Mouse (Mus musculus) liver, embryonic 13.5 days (tissue): ENCODE measurements around the gene Il13ra1. TPM values are rescaled to one million over a fixed set of nuclear protein-coding genes. Genes with fewer than 3 reads are reported as not detected.
A peak's percentile ranks its signal among the peaks of the same experiment; 100 is the strongest.

Experiments used
- ATAC-seq: fragments of 200-750 bp; cut with Nextera tagmentation; 2 replicates; pipeline ENCODE4 v1.8.0; 2017; ENCODE audit warnings: low read depth, mild to moderate bottlenecking, moderate number of reproducible peaks, moderate library complexity
- DNase-seq: peaks from one replicate; pipeline ENCODE4 v3.0.0; 2022
- H3K27ac ChIP-seq: fragments of 300-500 bp; sonication (generic); 2 replicates; pipeline ENCODE4 v1.5.1; 2015; ENCODE audit warnings: moderate library complexity, mild to moderate bottlenecking, inconsistent platforms
- H3K27me3 ChIP-seq: fragments of 300-500 bp; sonication (generic); 2 replicates; pipeline ENCODE4 v1.6.1; 2015; ENCODE audit warnings: mild to moderate bottlenecking, inconsistent platforms
- H3K36me3 ChIP-seq: fragments of 300-500 bp; sonication (generic); 2 replicates; pipeline ENCODE4 v1.6.1; 2015; ENCODE audit warnings: mild to moderate bottlenecking, inconsistent platforms
- H3K4me1 ChIP-seq: fragments of 300-500 bp; sonication (generic); replicated peaks from 2 replicates; pipeline ENCODE4 v1.6.1; 2015; ENCODE audit warnings: inconsistent platforms
- H3K4me2 ChIP-seq: fragments of 300-500 bp; sonication (generic); 2 replicates; pipeline ENCODE4 v1.6.1; 2015; ENCODE audit warnings: inconsistent platforms, mild to moderate bottlenecking, moderate library complexity
- H3K4me3 ChIP-seq: fragments of 300-500 bp; sonication (generic); replicated peaks from 2 replicates; pipeline ENCODE4 v1.5.1; 2015; ENCODE audit warnings: mild to moderate bottlenecking, inconsistent platforms
- H3K9ac ChIP-seq: fragments of 300-500 bp; sonication (generic); 2 replicates; pipeline ENCODE4 v1.6.1; 2015; ENCODE audit warnings: mild to moderate bottlenecking, inconsistent platforms
- H3K9me3 ChIP-seq: fragments of 300-500 bp; sonication (generic); replicated peaks from 2 replicates; pipeline ENCODE4 v1.6.1; 2016; ENCODE audit warnings: inconsistent platforms
- WGBS: fragments of 180-500 bp; shearing (Covaris S2); methylation state at CpG from one replicate; pipeline ENCODE4 v1.1.7; 2015; ENCODE audit not compliant: insufficient replicate concordance; 5-methylcytosine and 5-hydroxymethylcytosine counted together
- polyA plus RNA-seq: library from polyadenylated mRNA; unstranded; fragments of >200 nt; fragmentation: Nextera tagmentation; extraction: Ambion mirVana; gene quantifications from 2 replicates; pipeline ENCODE4 v1.2.1, GENCODE M21; 2015

Gene Il13ra1
- 3.9 and 4.5 TPM in 2 replicates for polyA plus RNA-seq

- no peak within 1 kb of the TSS for H3K9ac ChIP-seq
- WGBS: 14% methylated on average over 39 of the region's 51 CpGs
These were observed at the start of gene Il13ra1 for GRCm38 (mm10) chrX:36111622-36112421. Gene Il13ra1, plus strand, starts transcription at chrX:36112110.

GRCm38 (mm10) chrX:36073997-36074396 is 37.9 kb upstream of the Il13ra1 start:
- no peak overlapping the region for H3K9ac ChIP-seq
- no peak for ATAC-seq
- no peaks in the 10 kb centered on the region for H3K4me1 ChIP-seq
- 42% methylated on average over 2 of the region's 2 CpGs for WGBS
- no peaks in the 10 kb centered on the region for H3K27me3 ChIP-seq
- H3K36me3 ChIP-seq: no peaks in the 10 kb centered on the region
- no peak overlapping the region for H3K27ac ChIP-seq
- H3K4me3 ChIP-seq: no peak overlapping the region
- no peaks in the 10 kb centered on the region for H3K9me3 ChIP-seq
- no peak overlapping the region for H3K4me2 ChIP-seq
- DNase-seq: no peak

More at GRCm38 (mm10) chrX:36111622-36112421, at the start of gene Il13ra1:
- DNase-seq (no peak), ATAC-seq (no peak)
- H3K9me3 ChIP-seq: no peaks in the 10 kb centered on the region
- H3K27me3 ChIP-seq: peaks cover 12% of the 10 kb centered on the region
- H3K4me3 ChIP-seq: peak within 1 kb of the TSS; percentile 41
- H3K4me2 ChIP-seq: peak within 1 kb of the TSS; percentile 53
- no peaks in the 10 kb centered on the region for H3K4me1 ChIP-seq
- no peak within 1 kb of the TSS for H3K27ac ChIP-seq
- no peaks in the 10 kb centered on the region for H3K36me3 ChIP-seq

- H3K27ac ChIP-seq: no peak overlapping the region
- no peak overlapping the region for H3K4me2 ChIP-seq
- no peaks in the 10 kb centered on the region for H3K9me3 ChIP-seq
- WGBS: 55% methylated on average over 4 of the region's 4 CpGs
- no peak overlapping the region for H3K9ac ChIP-seq
- no peak overlapping the region for H3K4me3 ChIP-seq
- no peaks in the 10 kb centered on the region for H3K4me1 ChIP-seq
- DNase-seq (no peak), ATAC-seq (no peak)
- H3K36me3 ChIP-seq: no peaks in the 10 kb centered on the region
- H3K27me3 ChIP-seq: no peaks in the 10 kb centered on the region
These were observed 34.7 kb upstream of the Il13ra1 start for GRCm38 (mm10) chrX:36077164-36077563.

GRCm38 (mm10) chrX:36082917-36083316 is 29.0 kb upstream of the Il13ra1 start:
- Histone ChIP-seq H3K4me3 (no peak overlapping the region), H3K4me2 (no peak overlapping the region), H3K36me3 (no peaks in the 10 kb centered on the region), H3K9ac (no peak overlapping the region), H3K4me1 (no peaks in the 10 kb centered on the region), H3K27ac (no peak overlapping the region), H3K27me3 (no peaks in the 10 kb centered on the region), H3K9me3 (no peaks in the 10 kb centered on the region)
- WGBS: 22% methylated on average over 1 of the region's 1 CpGs
- ATAC-seq: no peak
- DNase-seq: no peak

- Histone ChIP-seq H3K9ac (no peak overlapping the region), H3K36me3 (no peaks in the 10 kb centered on the region), H3K27ac (no peak overlapping the region), H3K9me3 (no peaks in the 10 kb centered on the region), H3K27me3 (no peaks in the 10 kb centered on the region), H3K4me1 (no peaks in the 10 kb centered on the region), H3K4me3 (no peak overlapping the region), H3K4me2 (no peak overlapping the region)
- WGBS: 62% methylated on average over 6 of the region's 6 CpGs
- ATAC-seq (no peak), DNase-seq (no peak)
These were observed 23.2 kb upstream of the Il13ra1 start for GRCm38 (mm10) chrX:36088464-36089256.

GRCm38 (mm10) chrX:36100883-36101282 is 11.0 kb upstream of the Il13ra1 start:
- ATAC-seq: no peak
- H3K4me1 ChIP-seq: no peaks in the 10 kb centered on the region
- H3K9me3 ChIP-seq: no peaks in the 10 kb centered on the region
- no peaks in the 10 kb centered on the region for H3K27me3 ChIP-seq
- H3K27ac ChIP-seq: no peak overlapping the region
- no peak overlapping the region for H3K4me2 ChIP-seq
- DNase-seq: no peak
- 48% methylated on average over 1 of the region's 1 CpGs for WGBS
- H3K9ac ChIP-seq: no peak overlapping the region
- no peaks in the 10 kb centered on the region for H3K36me3 ChIP-seq
- H3K4me3 ChIP-seq: no peak overlapping the region

- no peak overlapping the region for H3K27ac ChIP-seq
- H3K4me2 ChIP-seq: no peak overlapping the region
- no peak overlapping the region for H3K9ac ChIP-seq
- no peaks in the 10 kb centered on the region for H3K9me3 ChIP-seq
- ATAC-seq (no peak), DNase-seq (no peak)
- H3K36me3 ChIP-seq: no peaks in the 10 kb centered on the region
- 40% methylated on average over 3 of the region's 3 CpGs for WGBS
- H3K4me3 ChIP-seq: no peak overlapping the region
- H3K4me1 ChIP-seq: no peaks in the 10 kb centered on the region
- H3K27me3 ChIP-seq: no peaks in the 10 kb centered on the region
These were observed 10.6 kb upstream of the Il13ra1 start for GRCm38 (mm10) chrX:36101318-36101717.

GRCm38 (mm10) chrX:36108601-36109000 is 3.3 kb upstream of the Il13ra1 start:
- H3K9ac ChIP-seq: no peak overlapping the region
- no peak for ATAC-seq
- WGBS: 19% methylated on average over 3 of the region's 3 CpGs

GRCm38 (mm10) chrX:36112422-36112750 is 476 bp downstream of the Il13ra1 start:
- 13% methylated on average over 4 of the region's 9 CpGs for WGBS

More at GRCm38 (mm10) chrX:36108601-36109000, 3.3 kb upstream of the Il13ra1 start:
- H3K36me3 ChIP-seq: no peaks in the 10 kb centered on the region
- no peak overlapping the region for H3K27ac ChIP-seq
- H3K4me2 ChIP-seq: no peak overlapping the region
- no peak for DNase-seq
- H3K4me1 ChIP-seq: no peaks in the 10 kb centered on the region
- H3K4me3 ChIP-seq: no peak overlapping the region
- peaks cover 12% of the 10 kb centered on the region for H3K27me3 ChIP-seq
- H3K9me3 ChIP-seq: no peaks in the 10 kb centered on the region

GRCm38 (mm10) chrX:36115171-36115570 is 3.3 kb downstream of the Il13ra1 start:
- no peak overlapping the region for H3K27ac ChIP-seq
- peaks cover 12% of the 10 kb centered on the region for H3K27me3 ChIP-seq
- no peaks in the 10 kb centered on the region for H3K36me3 ChIP-seq
- DNase-seq (no peak), ATAC-seq (no peak)
- no peak overlapping the region for H3K9ac ChIP-seq
- H3K9me3 ChIP-seq: no peaks in the 10 kb centered on the region
- H3K4me3 ChIP-seq: no peak overlapping the region
- H3K4me1 ChIP-seq: no peaks in the 10 kb centered on the region
- WGBS: 71% methylated on average over 4 of the region's 4 CpGs
- H3K4me2 ChIP-seq: no peak overlapping the region

More at GRCm38 (mm10) chrX:36112422-36112750, 476 bp downstream of the Il13ra1 start:
- Histone ChIP-seq H3K4me3 (peak overlapping the region; percentile 41), H3K4me2 (peak overlapping the region; percentile 53), H3K27ac (no peak overlapping the region), H3K36me3 (no peaks in the 10 kb centered on the region), H3K4me1 (no peaks in the 10 kb centered on the region), H3K27me3 (peaks cover 12% of the 10 kb centered on the region), H3K9ac (no peak overlapping the region), H3K9me3 (no peaks in the 10 kb centered on the region)
- ATAC-seq: no peak
- DNase-seq: no peak

- Histone ChIP-seq H3K9ac (no peak overlapping the region), H3K27ac (no peak overlapping the region), H3K4me2 (no peak overlapping the region), H3K4me1 (no peaks in the 10 kb centered on the region), H3K9me3 (no peaks in the 10 kb centered on the region), H3K36me3 (no peaks in the 10 kb centered on the region), H3K4me3 (no peak overlapping the region), H3K27me3 (no peaks in the 10 kb centered on the region)
- DNase-seq (no peak), ATAC-seq (no peak)
- WGBS: 29% methylated on average over 11 of the region's 11 CpGs
These were observed 17.3 kb downstream of the Il13ra1 start for GRCm38 (mm10) chrX:36129037-36129770.
